Mouse (Mus musculus) MEL (cell line): ENCODE data around the gene Zzef1.

ENCODE experiments used
- BHLHE40 ChIP-seq: IDR thresholded peaks from 2 replicates; pipeline ENCODE4 v1.6.1; 2012; ENCODE audit warnings: low read depth, mild to moderate bottlenecking, inconsistent platforms, low read length, improper control_type of control experiment, borderline replicate concordance
- CHD1 ChIP-seq: IDR thresholded peaks from 2 replicates; pipeline ENCODE4 v1.6.1; 2012; ENCODE audit warnings: low read depth, mild to moderate bottlenecking, inconsistent platforms, low read length, improper control_type of control experiment
- CTCF ChIP-seq, 3 experiments: IDR thresholded peaks in 2 of 3; conservative IDR thresholded peaks in 1 of 3; 2 replicates each; pipeline ENCODE4 v1.5.1; 2011 to 2012; ENCODE audit warnings: low read length in 3 of 3, low read depth in 2 of 3, mild to moderate bottlenecking in 2 of 3, improper control_type of control experiment in 1 of 3, inconsistent platforms in 1 of 3, mixed read lengths in 1 of 3, moderate library complexity in 1 of 3; ENCODE audit not compliant: control insufficient read depth in 1 of 3, insufficient read depth in 1 of 3, poor library complexity in 1 of 3, severe bottlenecking in 1 of 3
- E2F4 ChIP-seq: IDR thresholded peaks from 2 replicates; pipeline ENCODE4 v1.6.1; 2011; ENCODE audit warnings: low read depth, low read length, improper control_type of control experiment, borderline replicate concordance
- ELF1 ChIP-seq: IDR thresholded peaks from 2 replicates; pipeline ENCODE4 v1.6.1; 2014; ENCODE audit warnings: low read depth, mild to moderate bottlenecking, inconsistent platforms, low read length, improper control_type of control experiment, moderate library complexity
- EP300 ChIP-seq, 2 experiments: IDR thresholded peaks; 2 replicates each; pipeline ENCODE4 v1.6.1; 2011; ENCODE audit warnings: improper control_type of control experiment in 2 of 2, low read length in 2 of 2, low read depth in 1 of 2, mild to moderate bottlenecking in 1 of 2
- ETS1 ChIP-seq: IDR thresholded peaks from 2 replicates; pipeline ENCODE4 v1.6.1; 2012; ENCODE audit warnings: low read depth, mild to moderate bottlenecking, inconsistent platforms, low read length, improper control_type of control experiment, moderate library complexity
- HCFC1 ChIP-seq: IDR thresholded peaks from 2 replicates; pipeline ENCODE4 v1.6.1; 2012; ENCODE audit warnings: low read depth, mild to moderate bottlenecking, inconsistent platforms, low read length, improper control_type of control experiment, moderate library complexity
- MAFK ChIP-seq: IDR thresholded peaks from 2 replicates; pipeline ENCODE4 v1.6.1; 2011; ENCODE audit warnings: low read depth, mild to moderate bottlenecking, low read length, improper control_type of control experiment, borderline replicate concordance
- MAZ ChIP-seq: IDR thresholded peaks from 2 replicates; pipeline ENCODE4 v1.6.1; 2012; ENCODE audit warnings: low read depth, mild to moderate bottlenecking, inconsistent platforms, low read length, improper control_type of control experiment
- NRF1 ChIP-seq: IDR thresholded peaks from 2 replicates; pipeline ENCODE4 v1.6.1; 2014; ENCODE audit warnings: low read depth, mild to moderate bottlenecking, inconsistent platforms, low read length, improper control_type of control experiment, moderate library complexity; ENCODE audit not compliant: poor library complexity, insufficient read depth, severe bottlenecking
- POLR2A ChIP-seq, 2 experiments: IDR thresholded peaks; 2 replicates each; pipeline ENCODE4 v1.6.1; 2011 to 2012; ENCODE audit warnings: low read length in 2 of 2, mild to moderate bottlenecking in 2 of 2, control low read depth in 1 of 2, improper control_type of control experiment in 1 of 2, low read depth in 1 of 2, moderate library complexity in 1 of 2; ENCODE audit not compliant: control insufficient read depth in 1 of 2, insufficient read depth in 1 of 2, poor library complexity in 1 of 2
- ZC3H11A ChIP-seq: IDR thresholded peaks from 2 replicates; pipeline ENCODE4 v1.6.1; 2012; ENCODE audit warnings: low read depth, mild to moderate bottlenecking, inconsistent platforms, low read length, improper control_type of control experiment

- no peak for TF ChIP-seq CTCF (IDR thresholded peaks at IDR 0.05 in 2 of 3, conservative IDR thresholded peaks at IDR 0.05 in 1 of 3; ENCODE audit: control insufficient read depth in 1 of 3, insufficient read depth in 1 of 3, low read depth in 2 of 3, low read length in 3 of 3, poor library complexity in 1 of 3, severe bottlenecking in 1 of 3)
- no peak for TF ChIP-seq ELF1
- no peak for TF ChIP-seq EP300 (IDR thresholded peaks at IDR 0.05; ENCODE audit: low read depth in 1 of 2, low read length in 2 of 2)
- no peak for TF ChIP-seq HCFC1
- TF ChIP-seq CHD1: no peak
- TF ChIP-seq BHLHE40: no peak
- no peak for TF ChIP-seq ZC3H11A
- TF ChIP-seq MAFK: no peak
- no peak for TF ChIP-seq POLR2A (IDR thresholded peaks at IDR 0.05; ENCODE audit: control insufficient read depth in 1 of 2, insufficient read depth in 1 of 2, low read depth in 1 of 2, low read length in 2 of 2, poor library complexity in 1 of 2)
- no peak for TF ChIP-seq NRF1
- TF ChIP-seq ETS1: no peak
- no peak for TF ChIP-seq E2F4
- no peak for TF ChIP-seq MAZ
These were observed 151.8 kb downstream of the Zzef1 start for GRCm38 (mm10) chr11:72947840-72948239.
